Mouse (Mus musculus): ENCODE data around the gene Nebl.

The Nebl gene

GRCm38 (mm10) chr2:17730957-17731830 lies at the start of gene Nebl:
TSS of gene Nebl (minus strand) at chr2:17731464.
- peak; percentile 54 to 61 for DNase-seq

- no peak for DNase-seq
Measured at GRCm38 (mm10) chr2:17770246-17770825, 39.1 kb upstream of the Nebl start.

- DNase-seq, result no peak
Measured at GRCm38 (mm10) chr2:17769242-17769755, 38.0 kb upstream of the Nebl start.

DNA sequence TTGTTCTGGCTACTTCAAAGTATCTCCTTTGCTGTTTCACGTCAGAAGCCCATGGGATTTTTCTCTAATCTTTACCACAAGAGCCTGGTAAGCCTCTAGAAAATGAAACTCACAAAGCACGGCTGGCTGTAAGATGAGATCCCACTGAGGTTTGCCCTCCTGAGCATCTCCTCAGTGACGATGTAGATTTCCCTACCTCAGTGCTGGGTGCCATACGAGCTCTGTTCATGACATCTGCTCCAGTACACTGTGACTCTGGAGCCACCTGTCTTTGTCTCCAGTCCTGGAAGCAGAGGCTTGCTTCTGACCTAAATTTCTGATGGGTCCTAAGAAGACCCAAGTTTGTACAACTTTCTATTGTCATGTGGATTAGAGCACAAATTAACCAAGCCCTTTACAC lies 25.0 kb upstream of the Nebl start:
- no peak for DNase-seq

- DNase-seq, result no peak
Measured at GRCm38 (mm10) chr2:17742051-17742763, 10.9 kb upstream of the Nebl start.

DNA sequence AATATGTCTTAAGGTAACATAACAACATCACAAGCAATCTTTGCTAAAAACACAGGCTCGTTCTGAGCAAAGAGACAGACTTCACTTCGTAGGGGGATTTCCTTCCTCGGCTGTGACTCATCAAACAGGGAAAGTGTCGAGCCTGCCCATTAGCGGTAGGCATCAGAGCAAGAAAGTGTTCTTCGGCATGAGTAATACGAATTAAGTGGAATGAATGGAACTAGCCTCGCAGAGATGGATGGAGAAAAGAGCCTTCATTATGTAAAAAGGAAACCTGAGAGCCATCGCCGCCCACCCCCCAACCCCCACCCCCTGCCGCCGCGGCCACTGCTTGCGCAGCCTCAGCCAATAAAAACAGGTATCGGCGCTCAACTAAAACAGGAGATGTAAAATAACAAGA lies 10.3 kb upstream of the Nebl start:
- peak in 1 of 2 experiments; percentile 7 for DNase-seq

DNA sequence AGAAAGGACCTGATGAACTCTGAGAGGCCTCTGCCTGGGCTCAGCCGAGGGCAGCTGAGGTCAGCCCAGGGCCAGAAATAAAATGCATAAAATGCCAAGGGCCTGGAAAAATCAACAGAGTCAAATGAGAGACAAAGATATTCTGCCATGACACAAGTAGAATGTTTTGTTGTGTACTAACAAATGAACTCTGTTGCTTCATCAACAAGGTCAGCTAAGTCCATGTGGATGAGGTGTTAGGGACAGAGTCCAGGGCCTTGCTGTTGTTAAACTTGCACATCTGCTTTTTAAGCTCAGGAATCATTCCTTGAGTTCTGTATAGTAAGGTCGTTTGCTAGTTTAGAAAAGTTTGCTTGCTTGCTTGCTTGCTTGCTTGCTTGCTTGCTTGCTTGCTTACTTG lies 9.2 kb upstream of the Nebl start:
- DNase-seq, result no peak

GRCm38 (mm10) chr2:17732210-17732609 lies 946 bp upstream of the Nebl start:
- DNase-seq, result no peak

- no peak for DNase-seq
Measured at GRCm38 (mm10) chr2:17731831-17732200, 552 bp upstream of the Nebl start.

- no peak for DNase-seq
Measured at GRCm38 (mm10) chr2:17730648-17730956, 662 bp downstream of the Nebl start.

DNA sequence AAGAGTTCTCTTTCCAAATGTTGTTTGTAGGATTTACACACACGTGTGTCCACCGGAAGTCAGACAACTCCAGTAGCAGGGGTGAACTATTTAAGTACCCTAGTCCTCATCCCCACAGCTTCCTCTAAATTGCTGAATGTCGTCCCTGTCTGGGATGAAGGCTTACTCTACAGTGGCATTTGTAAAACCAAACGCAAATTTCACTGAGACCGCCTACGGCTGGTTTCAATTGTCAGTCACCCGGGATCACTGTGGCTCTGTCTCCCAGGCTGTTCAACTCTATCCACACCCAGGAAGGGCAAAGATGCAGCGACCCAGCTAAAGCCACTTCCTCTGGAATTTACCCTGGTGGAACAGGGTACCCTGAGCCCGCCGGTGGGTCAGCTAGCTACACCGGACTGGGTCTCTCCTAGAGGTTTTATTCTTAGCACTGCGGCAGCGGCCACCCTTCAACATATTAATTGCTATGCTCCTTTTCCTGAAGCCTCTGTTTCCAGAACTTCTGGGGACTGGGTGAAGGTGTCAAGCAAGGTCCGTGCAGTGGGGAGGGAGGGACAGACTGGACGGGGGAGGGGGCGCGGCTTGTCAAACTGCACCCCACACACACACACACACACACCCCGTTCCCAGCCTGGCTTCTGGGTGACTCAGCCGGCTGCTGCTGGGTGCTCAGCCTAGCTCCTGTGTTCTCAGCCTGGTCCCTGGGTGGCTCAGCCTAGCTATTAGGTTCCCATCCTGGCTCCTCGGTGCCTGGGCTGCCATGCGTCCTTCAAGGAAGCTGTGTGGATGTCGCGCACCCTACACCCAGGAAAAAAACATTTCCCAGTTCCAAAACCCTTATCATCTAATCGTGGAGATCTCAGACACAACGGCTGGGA lies 1.3 kb downstream of the Nebl start:
- peak in 1 of 2 experiments; percentile 20 for DNase-seq

DNA sequence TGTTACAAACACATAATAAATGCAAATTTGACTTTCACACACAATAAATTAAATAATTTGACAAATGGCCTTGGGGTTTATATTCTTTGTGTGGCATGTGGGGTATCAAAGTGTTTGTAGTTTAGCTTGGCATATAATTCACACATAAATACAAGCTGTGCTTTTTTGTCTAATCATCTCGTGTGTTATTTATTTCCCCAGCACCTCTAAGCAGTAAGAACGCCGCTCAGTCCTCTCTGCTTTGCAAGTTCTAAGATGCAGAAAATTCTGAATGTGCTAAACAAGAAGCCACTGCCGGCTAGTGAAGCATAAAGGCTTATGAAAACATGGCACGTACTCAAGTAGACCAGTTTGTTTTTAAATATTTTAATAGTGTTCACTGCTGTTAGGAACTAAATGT lies 6.9 kb downstream of the Nebl start:
- DNase-seq, result no peak

DNA sequence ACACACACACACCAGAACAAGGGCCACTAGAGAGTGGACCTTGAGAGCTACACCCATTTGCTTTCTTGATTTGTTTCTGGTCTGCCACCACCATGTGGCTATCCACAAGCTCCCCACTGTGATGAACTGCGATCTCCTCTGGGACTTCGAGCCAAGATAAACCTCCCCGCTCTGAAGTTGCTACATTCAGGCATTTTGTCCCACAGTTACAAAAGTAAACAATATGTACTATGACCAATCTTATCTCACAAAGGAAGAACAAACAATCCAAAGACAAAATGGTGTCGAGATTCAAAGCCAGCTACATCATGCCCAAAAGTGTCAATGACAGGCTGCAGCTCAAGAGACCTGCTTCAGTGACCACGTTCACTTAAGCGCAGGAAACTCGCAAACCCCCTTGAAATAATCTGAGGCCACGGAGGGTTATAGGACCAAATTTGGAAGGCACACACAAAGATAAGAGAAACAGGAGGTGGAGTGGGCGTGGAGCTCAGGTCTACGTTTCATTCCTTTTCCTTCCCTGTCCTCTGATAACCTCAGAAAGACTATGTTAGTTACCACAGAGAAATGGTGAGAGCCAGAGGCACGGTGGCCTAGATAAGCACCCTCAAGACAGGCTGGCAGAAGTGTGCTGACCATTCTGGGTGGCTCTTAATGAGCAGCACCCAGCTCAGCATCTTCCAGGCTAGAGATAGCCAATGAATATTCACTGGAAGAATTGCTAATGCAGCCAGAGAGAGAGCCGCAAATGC lies 7.8 kb downstream of the Nebl start:
- DNase-seq, result no peak

DNA sequence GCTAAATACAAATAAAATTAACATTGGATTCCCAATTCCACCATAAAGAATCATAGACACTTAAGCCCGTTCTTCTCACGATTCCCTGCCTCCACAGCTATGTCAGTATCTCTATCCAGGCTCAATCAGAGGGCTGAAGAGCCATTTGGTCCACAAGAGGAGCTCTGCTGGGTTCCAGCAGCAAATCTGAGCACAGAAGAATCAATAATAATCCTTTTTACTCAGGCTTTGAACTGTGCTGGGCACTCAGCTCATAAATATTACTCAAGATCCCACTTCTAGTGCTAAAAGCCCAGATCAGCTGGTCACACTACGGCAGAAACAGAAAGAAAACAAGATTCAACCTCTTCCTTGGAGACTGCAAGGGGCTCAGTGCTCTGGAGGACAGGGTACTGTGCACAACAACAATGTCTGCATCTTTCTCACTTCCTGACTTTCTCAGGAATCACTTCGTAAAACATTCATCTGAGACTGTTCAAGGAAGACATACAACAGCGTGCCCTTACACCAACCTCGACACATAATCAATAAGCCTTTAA lies 10.0 kb downstream of the Nebl start:
- no peak for DNase-seq

GRCm38 (mm10) chr2:17718281-17718680 lies 13.0 kb downstream of the Nebl start:
- DNase-seq, result no peak

DNA sequence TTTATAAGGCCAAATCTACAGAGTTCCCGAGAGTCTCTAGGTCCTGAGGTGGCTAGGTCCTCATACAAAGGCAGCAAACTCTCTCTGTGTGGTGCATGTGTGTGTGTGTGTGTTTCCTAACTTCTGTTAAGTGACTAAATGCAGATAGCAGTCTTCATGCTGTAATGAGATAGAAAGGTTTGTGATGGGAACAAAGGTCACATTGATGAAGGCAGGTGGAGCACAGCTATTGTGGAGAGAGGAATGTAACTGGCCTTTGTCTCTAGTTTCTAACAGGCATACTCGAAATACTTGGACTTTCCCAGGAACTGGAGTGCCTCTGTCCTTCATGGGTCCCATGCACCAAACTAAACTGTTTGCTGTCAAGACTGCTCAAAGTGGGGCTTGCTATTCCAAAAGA lies 14.1 kb downstream of the Nebl start:
- DNase-seq, result no peak

DNA sequence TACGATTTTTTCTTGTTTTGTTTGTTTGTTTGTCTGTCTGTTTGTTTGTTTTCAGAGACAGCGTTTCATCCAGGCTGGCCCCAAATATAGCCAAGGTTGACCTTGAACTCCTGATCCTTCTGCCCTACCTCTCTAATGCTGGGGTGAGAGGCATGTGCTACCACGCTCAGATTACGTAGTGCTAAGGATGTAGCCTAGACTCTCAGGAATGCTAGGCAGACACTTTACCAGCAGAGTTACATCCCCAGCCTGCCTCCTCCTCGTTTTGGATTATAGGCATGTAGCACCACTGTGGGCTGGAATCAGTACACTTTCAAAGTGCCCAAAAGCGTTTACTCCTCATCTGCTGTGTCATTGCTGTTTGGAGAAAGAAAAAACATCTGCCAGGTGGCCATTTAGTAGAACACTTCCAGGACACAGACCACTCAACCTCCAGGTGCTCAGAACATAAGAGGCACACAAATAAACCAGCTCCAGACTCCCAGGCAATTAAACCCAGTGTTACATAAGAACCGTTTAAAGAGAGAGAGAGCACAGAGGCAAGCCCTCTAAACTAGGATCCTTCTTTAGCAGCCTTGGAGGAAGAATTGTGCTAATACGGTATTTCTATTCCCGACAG lies 16.0 kb downstream of the Nebl start:
- DNase-seq, result no peak

- no peak for DNase-seq
Measured at GRCm38 (mm10) chr2:17714661-17715060, 16.6 kb downstream of the Nebl start.

- no peak for DNase-seq
Measured at GRCm38 (mm10) chr2:17714124-17714523, 17.1 kb downstream of the Nebl start.

- DNase-seq, result no peak
Measured at GRCm38 (mm10) chr2:17711216-17711615, 20.0 kb downstream of the Nebl start.

DNA sequence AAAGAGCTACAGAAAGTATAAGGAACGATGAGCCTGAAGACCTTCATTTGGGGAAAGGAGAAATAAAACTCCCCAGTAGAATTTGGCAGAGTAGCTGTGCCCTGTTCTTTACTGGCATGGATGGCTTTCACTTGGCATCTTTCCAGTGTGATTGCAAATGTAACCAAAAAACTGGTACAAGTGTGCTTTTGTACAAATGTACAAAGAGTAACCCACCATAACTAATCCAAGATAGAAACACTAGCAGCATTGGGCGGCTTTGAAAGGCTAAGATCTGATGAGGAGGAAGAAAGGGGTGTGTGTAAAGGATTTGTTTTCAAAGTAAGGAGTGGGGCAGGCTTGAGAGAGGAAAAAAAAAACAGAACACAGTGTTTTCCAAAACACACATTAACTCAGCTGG lies 21.2 kb downstream of the Nebl start:
- DNase-seq, result no peak

All from thymus, postnatal 36 days (tissue).